Mouse (Mus musculus) intestine, embryonic 16.5 days (tissue): ENCODE results near the gene Plxdc1. TPM values are rescaled to one million over a fixed set of nuclear protein-coding genes. Genes with fewer than 3 reads are reported as not detected.

Source experiments
- ATAC-seq: fragments of 200-750 bp; cut with Nextera tagmentation; 2 replicates; pipeline ENCODE4 v1.8.0; 2017; ENCODE audit warnings: moderate TSS enrichment, moderate library complexity
- H3K27ac ChIP-seq: fragments of 300-500 bp; sonication (generic); 2 replicates; pipeline ENCODE4 v1.5.1; 2014; ENCODE audit warnings: mild to moderate bottlenecking, low read length
- H3K27me3 ChIP-seq: fragments of 300-500 bp; sonication (generic); replicated peaks from 2 replicates; pipeline ENCODE4 v1.6.1; 2014; ENCODE audit warnings: low read length, control low read depth, mixed read lengths; ENCODE audit not compliant: control insufficient read depth, insufficient read depth
- H3K36me3 ChIP-seq: fragments of 300-500 bp; sonication (generic); 2 replicates; pipeline ENCODE4 v1.6.1; 2014; ENCODE audit warnings: low read length, control low read depth; ENCODE audit not compliant: control insufficient read depth, insufficient read depth
- H3K4me1 ChIP-seq: fragments of 300-500 bp; sonication (generic); 2 replicates; pipeline ENCODE4 v1.6.1; 2014; ENCODE audit warnings: low read length, control low read depth, mixed read lengths; ENCODE audit not compliant: control insufficient read depth, insufficient read depth
- H3K4me2 ChIP-seq: fragments of 300-500 bp; sonication (generic); 2 replicates; pipeline ENCODE4 v1.6.1; 2014; ENCODE audit warnings: low read depth, low read length, control low read depth
- H3K4me3 ChIP-seq: fragments of 300-500 bp; sonication (generic); 2 replicates; pipeline ENCODE4 v1.5.1; 2014; ENCODE audit warnings: mild to moderate bottlenecking, low read length
- H3K9ac ChIP-seq: fragments of 300-500 bp; sonication (generic); 2 replicates; pipeline ENCODE4 v1.6.1; 2014; ENCODE audit warnings: low read depth, low read length
- H3K9me3 ChIP-seq: fragments of 300-500 bp; sonication (generic); 2 replicates; pipeline ENCODE4 v1.6.1; 2016; ENCODE audit warnings: low read length, control low read depth; ENCODE audit not compliant: control insufficient read depth
- WGBS: fragments of 180-500 bp; shearing (Covaris S2); extraction: QIAGEN DNeasy Blood & Tissue Kit; methylation state at CpG from one replicate; pipeline ENCODE4 v1.1.7; 2014; 5-methylcytosine and 5-hydroxymethylcytosine counted together
- polyA plus RNA-seq: library from polyadenylated mRNA; unstranded; fragments of >200 nt; fragmentation: Nextera tagmentation; extraction: Ambion mirVana; gene quantifications from 2 replicates; pipeline ENCODE4 v1.2.1, GENCODE M21; 2015

Gene Plxdc1
- polyA plus RNA-seq, 1 experiment from 2014 or later: 0.65 TPM

DNA sequence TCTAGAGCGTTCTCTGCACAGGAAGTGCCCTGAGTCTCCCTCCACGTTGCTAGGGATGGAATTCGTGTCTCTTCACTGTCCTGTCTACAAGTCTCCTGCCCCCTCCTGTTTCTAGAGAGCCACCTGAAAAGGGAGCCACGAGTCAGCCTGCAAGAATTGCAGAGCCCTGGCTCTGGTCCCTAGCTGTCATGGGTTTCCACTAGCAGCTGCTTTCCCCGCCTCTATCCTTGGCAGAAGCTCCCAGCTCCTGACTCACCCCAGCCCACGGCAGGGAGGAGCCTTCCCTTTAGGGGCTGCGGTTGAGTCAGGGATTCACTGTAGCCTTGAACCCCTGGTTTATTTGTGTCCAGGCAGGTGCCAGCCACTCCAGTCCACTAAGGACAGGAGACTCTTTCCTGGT, 15.0 kb downstream of the Plxdc1 start:
- Histone ChIP-seq H3K36me3 (no peaks in the 10 kb centered on the region), H3K9me3 (no peaks in the 10 kb centered on the region), H3K4me3 (no peak overlapping the region), H3K9ac (no peak overlapping the region), H3K4me2 (no peak overlapping the region), H3K4me1 (0 out of 2 replicates have a peak, but pooled peaks cover 2% of the 10 kb centered on the region), H3K27ac (no peak overlapping the region), H3K27me3 (no peaks in the 10 kb centered on the region)
- ATAC-seq: no peak
- WGBS: 29% methylated on average over 7 of the region's 7 CpGs

GRCm38 (mm10) chr11:97970771-97971170, 15.5 kb downstream of the Plxdc1 start:
- Histone ChIP-seq H3K27ac (no peak overlapping the region), H3K4me3 (no peak overlapping the region), H3K4me2 (no peak overlapping the region), H3K9me3 (no peaks in the 10 kb centered on the region), H3K4me1 (0 out of 2 replicates have a peak, but pooled peaks cover 2% of the 10 kb centered on the region), H3K36me3 (no peaks in the 10 kb centered on the region), H3K9ac (no peak overlapping the region), H3K27me3 (no peaks in the 10 kb centered on the region)
- no peak for ATAC-seq
- WGBS: 81% methylated on average over 7 of the region's 7 CpGs

- no peaks in the 10 kb centered on the region for H3K36me3 ChIP-seq
- WGBS: 75% methylated on average over 5 of the region's 5 CpGs
- ATAC-seq: no peak
These were observed 17.9 kb downstream of the Plxdc1 start for GRCm38 (mm10) chr11:97968385-97968784.

DNA sequence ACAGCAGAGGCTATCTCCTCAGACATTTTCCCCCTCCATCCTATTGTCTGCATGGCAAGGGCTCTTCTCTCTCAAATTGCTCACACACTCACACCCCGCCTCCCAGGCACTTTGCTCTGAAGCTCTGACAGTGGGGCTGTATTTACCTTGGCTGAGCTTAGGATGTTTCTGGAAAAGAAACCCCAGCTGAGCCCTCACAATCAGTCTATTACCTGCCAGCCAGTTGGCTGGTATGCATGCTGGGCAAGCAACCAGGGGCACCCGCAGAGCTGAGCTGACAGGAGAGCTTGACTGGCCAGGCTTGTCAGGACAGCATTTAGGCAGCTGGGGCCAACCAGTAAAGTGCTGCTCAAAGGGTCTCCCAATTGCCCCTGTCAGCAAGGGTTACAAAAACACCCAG, 19.1 kb downstream of the Plxdc1 start:
- H3K4me3 ChIP-seq: no peak overlapping the region
- ATAC-seq: no peak
- no peaks in the 10 kb centered on the region for H3K27me3 ChIP-seq
- no peak overlapping the region for H3K4me2 ChIP-seq
- no peaks in the 10 kb centered on the region for H3K9me3 ChIP-seq
- WGBS: 62% methylated on average over 2 of the region's 2 CpGs
- H3K27ac ChIP-seq: no peak overlapping the region
- H3K9ac ChIP-seq: no peak overlapping the region
- 0 out of 2 replicates have a peak, but pooled peaks cover 2% of the 10 kb centered on the region for H3K4me1 ChIP-seq
- no peaks in the 10 kb centered on the region for H3K36me3 ChIP-seq

More at GRCm38 (mm10) chr11:97968385-97968784, 17.9 kb downstream of the Plxdc1 start:
- no peaks in the 10 kb centered on the region for H3K27me3 ChIP-seq
- H3K4me2 ChIP-seq: no peak overlapping the region
- H3K9me3 ChIP-seq: no peaks in the 10 kb centered on the region
- 0 out of 2 replicates have a peak, but pooled peaks cover 2% of the 10 kb centered on the region for H3K4me1 ChIP-seq
- no peak overlapping the region for H3K4me3 ChIP-seq
- no peak overlapping the region for H3K9ac ChIP-seq
- no peak overlapping the region for H3K27ac ChIP-seq

GRCm38 (mm10) chr11:97960907-97961306, 25.3 kb downstream of the Plxdc1 start:
- Histone ChIP-seq H3K36me3 (no peaks in the 10 kb centered on the region), H3K9ac (no peak overlapping the region), H3K4me3 (no peak overlapping the region), H3K9me3 (no peaks in the 10 kb centered on the region), H3K27ac (no peak overlapping the region), H3K27me3 (no peaks in the 10 kb centered on the region), H3K4me2 (no peak overlapping the region), H3K4me1 (no peaks in the 10 kb centered on the region)
- 86% methylated on average over 1 of the region's 1 CpGs for WGBS
- no peak for ATAC-seq

GRCm38 (mm10) chr11:97959300-97959680, 27.0 kb downstream of the Plxdc1 start:
- WGBS: 64% methylated on average over 5 of the region's 5 CpGs
- Histone ChIP-seq H3K9me3 (no peaks in the 10 kb centered on the region), H3K27me3 (no peaks in the 10 kb centered on the region), H3K4me1 (no peaks in the 10 kb centered on the region), H3K4me2 (no peak overlapping the region), H3K4me3 (no peak overlapping the region), H3K27ac (no peak overlapping the region), H3K36me3 (no peaks in the 10 kb centered on the region), H3K9ac (no peak overlapping the region)
- ATAC-seq: no peak

DNA sequence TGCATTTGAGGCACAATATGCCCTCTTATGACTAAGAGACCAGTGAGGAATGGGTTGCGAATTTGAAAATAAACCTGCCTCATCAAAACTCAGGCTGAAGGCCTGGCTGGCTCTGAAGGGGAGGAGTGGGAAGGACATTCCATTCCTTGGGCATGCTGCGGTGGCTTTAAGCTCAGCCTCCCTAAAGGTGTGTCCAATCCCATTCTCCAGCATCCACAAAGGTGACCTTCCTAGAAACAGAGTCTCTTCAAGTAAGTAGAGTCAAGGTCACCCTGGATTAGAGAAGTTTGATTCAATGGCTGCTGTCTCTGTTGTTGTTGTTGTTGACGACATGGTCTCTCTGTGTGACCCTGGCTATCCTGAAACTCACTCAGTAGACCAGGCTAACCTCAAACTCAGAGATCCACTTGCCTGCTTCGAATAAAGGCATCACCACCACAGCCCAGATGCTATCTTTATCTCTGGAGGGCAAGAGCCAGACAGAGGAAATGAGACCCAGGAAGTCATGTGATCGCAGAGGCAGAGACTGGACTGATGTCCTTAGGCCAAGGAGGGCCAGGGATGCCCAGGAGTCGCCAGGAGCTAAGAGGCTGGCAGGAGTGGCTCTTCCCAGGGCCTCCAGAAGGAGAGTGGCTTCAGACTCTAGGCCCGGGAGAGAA, 27.5 kb downstream of the Plxdc1 start:
- 76% methylated on average over 7 of the region's 7 CpGs for WGBS
- no peak for ATAC-seq
- no peak overlapping the region for H3K9ac ChIP-seq

DNA sequence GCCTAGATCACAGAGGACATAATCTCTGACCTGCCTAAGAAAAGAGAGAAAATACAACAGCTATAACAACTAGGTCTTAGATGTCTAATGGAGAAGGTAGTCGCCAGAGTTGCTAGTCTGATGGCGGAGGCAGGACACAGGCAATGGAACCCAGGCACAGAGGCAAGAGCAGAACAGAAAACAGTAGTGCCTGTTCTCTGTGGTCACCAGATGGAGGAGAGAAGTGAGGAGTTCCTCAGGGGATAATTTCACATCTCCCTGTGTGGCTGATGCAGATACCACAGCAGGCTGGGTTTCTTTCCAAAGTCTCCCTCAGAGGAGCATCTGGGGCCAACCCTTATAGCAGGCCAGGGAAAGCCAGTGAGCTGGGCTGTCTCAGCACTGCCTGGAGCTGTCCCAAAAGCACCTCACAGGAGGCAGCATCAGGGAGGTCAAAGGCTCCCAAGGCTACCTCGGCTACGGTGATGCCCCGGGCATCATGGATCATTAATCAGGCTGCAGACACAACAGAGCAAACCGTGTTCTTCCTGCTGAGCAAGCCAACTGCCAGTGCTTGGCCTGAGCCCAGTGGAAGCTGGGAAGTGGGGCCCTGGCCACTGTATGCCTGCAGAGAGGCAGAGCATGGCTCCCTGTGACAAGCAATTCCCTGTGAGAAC, 29.2 kb downstream of the Plxdc1 start:
- H3K27me3 ChIP-seq: no peaks in the 10 kb centered on the region
- H3K9ac ChIP-seq: no peak overlapping the region
- H3K4me2 ChIP-seq: no peak overlapping the region
- no peak overlapping the region for H3K4me3 ChIP-seq
- H3K36me3 ChIP-seq: no peaks in the 10 kb centered on the region
- no peak for ATAC-seq
- no peak overlapping the region for H3K27ac ChIP-seq
- H3K9me3 ChIP-seq: no peaks in the 10 kb centered on the region
- H3K4me1 ChIP-seq: no peaks in the 10 kb centered on the region
- WGBS: 42% methylated on average over 6 of the region's 6 CpGs

More for the DNA sequence above, 27.5 kb downstream of the Plxdc1 start:
- Histone ChIP-seq H3K27ac (no peak overlapping the region), H3K36me3 (no peaks in the 10 kb centered on the region), H3K9me3 (no peaks in the 10 kb centered on the region), H3K4me1 (no peaks in the 10 kb centered on the region), H3K4me3 (no peak overlapping the region), H3K27me3 (no peaks in the 10 kb centered on the region), H3K4me2 (no peak overlapping the region)

GRCm38 (mm10) chr11:97955915-97956314, 30.3 kb downstream of the Plxdc1 start:
- ATAC-seq: no peak

More at GRCm38 (mm10) chr11:97955915-97956314, 30.3 kb downstream of the Plxdc1 start:
- WGBS: 68% methylated on average over 4 of the region's 4 CpGs
- Histone ChIP-seq H3K27ac (no peak overlapping the region), H3K9ac (no peak overlapping the region), H3K4me1 (no peaks in the 10 kb centered on the region), H3K9me3 (no peaks in the 10 kb centered on the region), H3K36me3 (no peaks in the 10 kb centered on the region), H3K4me2 (no peak overlapping the region), H3K4me3 (no peak overlapping the region), H3K27me3 (no peaks in the 10 kb centered on the region)
